Mouse (Mus musculus): ENCODE data around the gene Spata22.

DNA sequence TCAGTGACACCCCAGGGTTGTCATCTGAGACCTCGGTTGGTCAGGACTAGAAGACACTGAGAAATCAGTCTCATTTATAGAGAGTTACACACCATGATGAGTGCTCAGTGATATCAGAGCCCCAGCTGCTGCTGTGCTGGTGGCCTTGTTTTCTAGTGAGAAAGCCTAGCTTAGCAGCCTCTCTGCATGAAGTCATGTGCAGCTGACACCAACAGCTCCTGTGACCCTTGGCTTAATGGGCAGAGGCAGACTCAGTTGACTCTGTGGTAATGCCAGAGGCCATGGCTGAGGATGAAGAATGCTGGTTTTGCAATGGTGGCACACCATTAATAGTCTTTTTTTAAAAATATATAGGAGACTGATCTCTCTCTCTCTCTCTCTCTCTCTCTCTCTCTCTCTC, 39.9 kb upstream of the Spata22 start:
- TF ChIP-seq POLR2A (IDR thresholded peaks at IDR 0.05; ENCODE audit: borderline replicate concordance, extremely low read depth, low read depth, low read length): no peak
- TF ChIP-seq CTCF (IDR thresholded peaks at IDR 0.05; ENCODE audit: insufficient read depth, low read length): no peak

Data from lung, adult 2 months (tissue).